Mouse (Mus musculus): ENCODE results near the gene Gm11213. TPM values are rescaled to one million over a fixed set of nuclear protein-coding genes. Genes with fewer than 3 reads are reported as not detected.

The Gm11213 gene
- total and polyA plus RNA-seq, 2 experiments from 2014 or later = not detected

DNA sequence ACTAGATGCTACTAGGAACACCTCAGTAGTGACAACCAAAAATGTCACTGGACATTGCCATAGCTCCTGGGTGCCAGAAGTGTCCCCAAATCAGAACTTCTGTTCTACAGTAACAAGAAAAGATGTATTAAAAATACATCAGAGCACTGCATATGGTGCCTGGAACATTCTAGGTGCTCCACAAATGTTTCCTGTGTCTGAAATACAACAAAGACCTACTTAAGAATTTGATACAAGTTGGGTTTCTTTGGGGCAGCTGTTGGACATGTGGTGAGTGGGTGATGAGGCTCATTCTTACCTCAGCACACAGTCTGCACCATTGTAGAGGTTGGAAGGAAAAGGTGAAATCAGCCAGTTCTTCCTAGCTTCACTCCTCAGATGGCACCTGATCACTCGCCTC, 52.2 kb downstream of the Gm11213 start:
- peaks cover 11% of the 10 kb centered on the region; the same call in 1 of the 2 replicates for H3K4me1 ChIP-seq (ENCODE audit: control insufficient read depth, insufficient read depth)
- no peak overlapping the region for H3K27ac ChIP-seq (ENCODE audit: low read depth)
- H3K27me3 ChIP-seq (ENCODE audit: control insufficient read depth, insufficient read depth, low read length) = no peaks in the 10 kb centered on the region
- H3K4me3 ChIP-seq (ENCODE audit: low read depth, low read length) = no peak overlapping the region
- TF ChIP-seq EP300 (IDR thresholded peaks at IDR 0.05; ENCODE audit: low read depth) (no peak), CTCF (IDR thresholded peaks at IDR 0.05; ENCODE audit: low read depth) (no peak)
- DNase-seq (ENCODE audit: low spot score) (no peak), ATAC-seq (ENCODE audit: insufficient read depth, low read depth) (no peak)
- H3K4me2 ChIP-seq (ENCODE audit: low read depth, low read length) = no peak overlapping the region
- WGBS = 90% methylated on average over 1 of the region's 1 CpGs
- H3K9me3 ChIP-seq (replicated peaks; ENCODE audit: control insufficient read depth, low read length) = no peaks in the 10 kb centered on the region
- no peak overlapping the region for H3K9ac ChIP-seq (replicated peaks; ENCODE audit: low read depth, low read length)
- H3K36me3 ChIP-seq (replicated peaks; ENCODE audit: control insufficient read depth, insufficient read depth, low read length) = peaks cover 54% of the 10 kb centered on the region

GRCm38 (mm10) chr4:63550908-63551307, 54.2 kb downstream of the Gm11213 start:
- Histone ChIP-seq H3K9me3 (replicated peaks; ENCODE audit: control insufficient read depth, low read length) (no peaks in the 10 kb centered on the region), H3K9ac (replicated peaks; ENCODE audit: low read depth, low read length) (no peak overlapping the region), H3K27me3 (ENCODE audit: control insufficient read depth, insufficient read depth, low read length) (no peaks in the 10 kb centered on the region), H3K36me3 (replicated peaks; ENCODE audit: control insufficient read depth, insufficient read depth, low read length) (peaks cover 54% of the 10 kb centered on the region), H3K27ac (ENCODE audit: low read depth) (no peak overlapping the region), H3K4me3 (ENCODE audit: low read depth, low read length) (no peak overlapping the region), H3K4me1 (ENCODE audit: control insufficient read depth, insufficient read depth) (peaks cover 13% of the 10 kb centered on the region), H3K4me2 (ENCODE audit: low read depth, low read length) (no peak overlapping the region)
- 89% methylated on average over 3 of the region's 3 CpGs for WGBS
- ATAC-seq (ENCODE audit: insufficient read depth, low read depth) = no peak
- DNase-seq (ENCODE audit: low spot score) = no peak
- TF ChIP-seq CTCF (IDR thresholded peaks at IDR 0.05; ENCODE audit: low read depth) (no peak), EP300 (IDR thresholded peaks at IDR 0.05; ENCODE audit: low read depth) (no peak)

GRCm38 (mm10) chr4:63548491-63548890, 56.6 kb downstream of the Gm11213 start:
- H3K4me2 ChIP-seq (ENCODE audit: low read depth, low read length) = no peak overlapping the region
- no peak for ATAC-seq (ENCODE audit: insufficient read depth, low read depth)
- H3K9me3 ChIP-seq (replicated peaks; ENCODE audit: control insufficient read depth, low read length) = no peaks in the 10 kb centered on the region
- peaks cover 43% of the 10 kb centered on the region for H3K36me3 ChIP-seq (replicated peaks; ENCODE audit: control insufficient read depth, insufficient read depth, low read length)
- no peak overlapping the region for H3K4me3 ChIP-seq (ENCODE audit: low read depth, low read length)
- 90% methylated on average over 3 of the region's 3 CpGs for WGBS
- DNase-seq (ENCODE audit: low spot score) = no peak
- TF ChIP-seq CTCF (IDR thresholded peaks at IDR 0.05; ENCODE audit: low read depth) (no peak), EP300 (IDR thresholded peaks at IDR 0.05; ENCODE audit: low read depth) (no peak)
- H3K4me1 ChIP-seq (ENCODE audit: control insufficient read depth, insufficient read depth) = peaks cover 26% of the 10 kb centered on the region
- no peaks in the 10 kb centered on the region for H3K27me3 ChIP-seq (ENCODE audit: control insufficient read depth, insufficient read depth, low read length)
- no peak overlapping the region for H3K9ac ChIP-seq (replicated peaks; ENCODE audit: low read depth, low read length)
- no peak overlapping the region for H3K27ac ChIP-seq (ENCODE audit: low read depth)

GRCm38 (mm10) chr4:63547799-63548198, 57.3 kb downstream of the Gm11213 start:
- WGBS = 20% methylated on average over 1 of the region's 1 CpGs
- Histone ChIP-seq H3K9me3 (replicated peaks; ENCODE audit: control insufficient read depth, low read length) (no peaks in the 10 kb centered on the region), H3K27me3 (ENCODE audit: control insufficient read depth, insufficient read depth, low read length) (no peaks in the 10 kb centered on the region), H3K4me1 (ENCODE audit: control insufficient read depth, insufficient read depth) (peaks cover 30% of the 10 kb centered on the region), H3K4me2 (ENCODE audit: low read depth, low read length) (no peak overlapping the region), H3K9ac (replicated peaks; ENCODE audit: low read depth, low read length) (no peak overlapping the region), H3K4me3 (ENCODE audit: low read depth, low read length) (no peak overlapping the region), H3K36me3 (replicated peaks; ENCODE audit: control insufficient read depth, insufficient read depth, low read length) (peaks cover 38% of the 10 kb centered on the region), H3K27ac (ENCODE audit: low read depth) (no peak overlapping the region)
- ATAC-seq (ENCODE audit: insufficient read depth, low read depth) (no peak), DNase-seq (ENCODE audit: low spot score) (no peak)
- no peak for TF ChIP-seq CTCF (IDR thresholded peaks at IDR 0.05; ENCODE audit: low read depth)
- no peak for TF ChIP-seq EP300 (IDR thresholded peaks at IDR 0.05; ENCODE audit: low read depth)

Other genes starting within 250 kb of the Gm11213 start
- gene Orm3, start 249.1 kb downstream of the Gm11213 start, total RNA-seq (2014; rRNA removed; ENCODE audit: low replicate concordance) = not detected in 2 replicates
- gene Orm3, start 249.1 kb downstream of the Gm11213 start, polyA plus RNA-seq (2015; fragmentation: Nextera tagmentation; extraction: Ambion mirVana) = not detected in 2 replicates
- not detected in 2 replicates for gene Orm2, start 242.8 kb downstream of the Gm11213 start, total RNA-seq (2014; rRNA removed; ENCODE audit: low replicate concordance)
- gene Orm2, start 242.8 kb downstream of the Gm11213 start, polyA plus RNA-seq (2015; fragmentation: Nextera tagmentation; extraction: Ambion mirVana) = not detected in 2 replicates
- 4.1 and 5.5 TPM in 2 replicates for gene Akna, start 201.9 kb downstream of the Gm11213 start, total RNA-seq (2014; rRNA removed; ENCODE audit: low replicate concordance)
- 1.3 and 1.4 TPM in 2 replicates for gene Akna, start 201.9 kb downstream of the Gm11213 start, polyA plus RNA-seq (2015; fragmentation: Nextera tagmentation; extraction: Ambion mirVana)
- 5.5 and 7.6 TPM in 2 replicates for gene Whrn, start 109.3 kb downstream of the Gm11213 start, total RNA-seq (2014; rRNA removed; ENCODE audit: low replicate concordance)
- gene Whrn, start 109.3 kb downstream of the Gm11213 start, polyA plus RNA-seq (2015; fragmentation: Nextera tagmentation; extraction: Ambion mirVana) = 1.3 and 1.7 TPM in 2 replicates
- 120 and 148 TPM in 2 replicates for gene Atp6v1g1, start 60.5 kb downstream of the Gm11213 start, total RNA-seq (2014; rRNA removed; ENCODE audit: low replicate concordance)
- gene Atp6v1g1, start 60.5 kb downstream of the Gm11213 start, polyA plus RNA-seq (2015; fragmentation: Nextera tagmentation; extraction: Ambion mirVana) = 278 and 279 TPM in 2 replicates
- gene Tmem268, start 46.5 kb downstream of the Gm11213 start, total RNA-seq (2014; rRNA removed; ENCODE audit: low replicate concordance) = 5.2 and 10.0 TPM in 2 replicates
- 4.6 and 4.7 TPM in 2 replicates for gene Tmem268, start 46.5 kb downstream of the Gm11213 start, polyA plus RNA-seq (2015; fragmentation: Nextera tagmentation; extraction: Ambion mirVana)
- gene Tex48, start 17.2 kb upstream of the Gm11213 start, total RNA-seq (2014; rRNA removed; ENCODE audit: low replicate concordance) = not detected in 2 replicates
- not detected in 2 replicates for gene Tex48, start 17.2 kb upstream of the Gm11213 start, polyA plus RNA-seq (2015; fragmentation: Nextera tagmentation; extraction: Ambion mirVana)
- not detected in 2 replicates for gene Gm11214, start 58.1 kb upstream of the Gm11213 start, total RNA-seq (2014; rRNA removed; ENCODE audit: low replicate concordance)
- not detected in 2 replicates for gene Gm11214, start 58.1 kb upstream of the Gm11213 start, polyA plus RNA-seq (2015; fragmentation: Nextera tagmentation; extraction: Ambion mirVana)
- not detected in 2 replicates for gene Tnfsf15, start 139.9 kb upstream of the Gm11213 start, total RNA-seq (2014; rRNA removed; ENCODE audit: low replicate concordance)
- gene Tnfsf15, start 139.9 kb upstream of the Gm11213 start, polyA plus RNA-seq (2015; fragmentation: Nextera tagmentation; extraction: Ambion mirVana) = 0.03 TPM in 1 of 2 replicates, not detected in the other